Mouse (Mus musculus) heart, adult 2 months (tissue): ENCODE data around the gene Irx3. TPM values are rescaled to one million over a fixed set of nuclear protein-coding genes. Genes with fewer than 3 reads are reported as not detected.

Experiments
- DNase-seq, 2 experiments: peaks; one replicate each; pipeline ENCODE4 v3.0.0; 2021
- H3K27ac ChIP-seq: fragments of 200-600 bp; 2 replicates; pipeline ENCODE4 v1.8.1; 2022
- H3K27me3 ChIP-seq: fragments of 200-500 bp; 2 replicates; pipeline ENCODE4 v1.6.1; 2012; ENCODE audit warnings: mild to moderate bottlenecking, low read length, inconsistent platforms, mixed read lengths; ENCODE audit not compliant: control insufficient read depth, insufficient read depth
- H3K36me3 ChIP-seq: fragments of 200-500 bp; 2 replicates; pipeline ENCODE4 v1.6.1; 2012; ENCODE audit warnings: low read length, inconsistent platforms; ENCODE audit not compliant: control insufficient read depth, insufficient read depth
- H3K4me1 ChIP-seq: fragments of 200-500 bp; 2 replicates; pipeline ENCODE4 v1.6.1; 2011; ENCODE audit warnings: low read length; ENCODE audit not compliant: control insufficient read depth, insufficient read depth
- H3K4me3 ChIP-seq: fragments of 200-600 bp; 2 replicates; pipeline ENCODE4 v1.8.1; 2022
- H3K79me2 ChIP-seq: fragments of 200-500 bp; replicated peaks from 2 replicates; pipeline ENCODE4 v1.6.1; 2012; ENCODE audit warnings: mild to moderate bottlenecking, inconsistent platforms, low read length, moderate library complexity, mixed read lengths; ENCODE audit not compliant: control insufficient read depth, insufficient read depth
- H3K9ac ChIP-seq: fragments of 200-500 bp; 2 replicates; pipeline ENCODE4 v1.6.1; 2012; ENCODE audit warnings: low read depth, mild to moderate bottlenecking, control low read depth, inconsistent platforms, low read length, mixed read lengths
- CTCF ChIP-seq: fragments of 200-600 bp; IDR thresholded peaks from 2 replicates; pipeline ENCODE4 v1.8.1; 2022; ENCODE audit warnings: antibody characterized with exemption, mild to moderate bottlenecking, moderate library complexity
- EP300 ChIP-seq: fragments of 200-500 bp; IDR thresholded peaks from 2 replicates; pipeline ENCODE4 v1.6.1; 2011; ENCODE audit warnings: low read depth, low read length, control low read depth; ENCODE audit not compliant: insufficient read depth
- POLR2A ChIP-seq: fragments of 200-500 bp; IDR thresholded peaks from 2 replicates; pipeline ENCODE4 v1.6.1; 2011; ENCODE audit warnings: mild to moderate bottlenecking, low read depth, low read length, control low read depth; ENCODE audit not compliant: insufficient read depth
- WGBS: fragments of 180-500 bp; shearing (Covaris S2); methylation state at CpG from one replicate; pipeline ENCODE4 v1.1.7; 2018; 5-methylcytosine and 5-hydroxymethylcytosine counted together
- intact Hi-C: fragments of 180-260 bp; cut with DNase I; formaldehyde crosslinking; loops from one replicate; pipeline ENCODE4 v1.15.1; 2025
- polyA plus RNA-seq: library from polyadenylated mRNA; depleted of rRNA; stranded (reverse); fragments of >200 nt; gene quantifications from 2 replicates; pipeline ENCODE4 v1.2.3, GENCODE M21; 2012
- total RNA-seq, 2 experiments: library from RNA; stranded (reverse); gene quantifications; 2 replicates each; pipeline ENCODE4 v1.2.3; 2021

Gene Irx3
- total and polyA plus RNA-seq, 3 experiments: 15.8 to 32.0 (median 22.1) TPM

DNA sequence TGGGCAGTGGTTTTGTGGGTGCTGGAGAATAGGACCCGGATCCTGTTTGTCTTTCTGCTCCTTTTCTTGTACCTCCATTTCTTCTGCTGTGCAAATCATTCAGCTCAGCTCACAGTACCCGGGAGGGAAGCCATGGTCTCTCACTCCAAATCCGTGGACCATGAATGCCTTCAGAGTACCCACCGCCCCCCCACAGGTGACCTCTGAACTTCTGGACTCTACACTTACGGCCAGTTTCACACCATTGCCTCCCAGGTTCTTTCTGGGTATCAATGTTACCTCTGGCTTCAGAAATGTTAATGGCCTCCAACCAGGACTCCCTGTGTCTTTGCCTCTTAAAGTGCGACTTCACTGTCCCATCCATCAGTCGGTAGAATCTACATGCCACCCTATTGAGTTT, 46.3 kb downstream of the Irx3 start:
- intact Hi-C loops: no loop called here
- no peak overlapping the region for H3K4me3 ChIP-seq
- no peak overlapping the region for H3K9ac ChIP-seq
- H3K27me3 ChIP-seq: no peaks in the 10 kb centered on the region
- TF ChIP-seq POLR2A: no peak
- TF ChIP-seq CTCF: no peak
- no peak for TF ChIP-seq EP300
- no peaks in the 10 kb centered on the region for H3K4me1 ChIP-seq
- WGBS: 87% methylated on average over 7 of the region's 7 CpGs
- no peak for DNase-seq
- H3K27ac ChIP-seq: no peak overlapping the region
- no peaks in the 10 kb centered on the region for H3K79me2 ChIP-seq
- H3K36me3 ChIP-seq: no peaks in the 10 kb centered on the region

DNA sequence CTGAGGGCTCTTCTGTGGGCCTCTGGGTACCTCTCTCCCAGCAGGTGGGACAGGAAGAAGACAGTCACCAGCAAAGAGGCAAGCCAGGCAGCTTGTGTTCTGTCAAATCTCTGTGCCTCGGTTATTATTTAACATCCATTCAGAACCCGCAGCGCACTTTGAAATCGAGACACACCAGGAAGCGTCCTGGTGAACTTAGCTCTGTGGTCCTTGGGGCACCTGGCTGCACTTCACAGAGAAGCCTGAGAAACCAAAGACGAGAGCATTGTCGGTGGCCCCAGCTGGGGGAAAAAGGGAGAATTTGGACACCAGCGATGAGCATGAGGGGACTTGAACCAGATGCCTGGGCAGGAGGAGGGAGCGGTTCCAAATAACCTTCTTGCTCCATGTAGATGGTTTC, 46.8 kb downstream of the Irx3 start:
- Histone ChIP-seq H3K4me1 (no peaks in the 10 kb centered on the region), H3K27me3 (no peaks in the 10 kb centered on the region), H3K9ac (no peak overlapping the region), H3K4me3 (no peak overlapping the region), H3K79me2 (no peaks in the 10 kb centered on the region), H3K36me3 (no peaks in the 10 kb centered on the region), H3K27ac (no peak overlapping the region)
- WGBS: 88% methylated on average over 9 of the region's 9 CpGs
- no peak for TF ChIP-seq CTCF
- TF ChIP-seq EP300: no peak
- no peak for TF ChIP-seq POLR2A
- intact Hi-C loops: no loop called here
- DNase-seq: no peak

DNA sequence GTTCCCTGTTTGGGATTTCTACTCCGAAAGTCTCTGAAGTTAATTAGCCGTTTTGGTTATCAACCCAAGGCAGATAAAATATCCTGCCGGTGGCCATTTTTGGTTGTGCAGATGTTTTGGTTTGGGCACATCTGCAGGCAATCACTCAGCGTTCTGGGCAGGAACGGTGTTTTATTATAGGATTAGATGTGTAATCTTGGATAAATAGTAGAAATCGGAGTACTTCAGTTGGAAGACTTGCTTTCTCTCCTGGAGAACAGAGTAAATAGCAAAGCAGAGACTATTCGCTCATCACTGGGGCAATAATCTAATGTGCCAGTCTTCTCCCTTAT, 51.1 kb downstream of the Irx3 start:
- DNase-seq: no peak
- H3K36me3 ChIP-seq: no peaks in the 10 kb centered on the region
- H3K79me2 ChIP-seq: no peaks in the 10 kb centered on the region
- no peak overlapping the region for H3K27ac ChIP-seq
- 42% methylated on average over 7 of the region's 7 CpGs for WGBS
- H3K4me1 ChIP-seq: no peaks in the 10 kb centered on the region
- no peak overlapping the region for H3K9ac ChIP-seq
- H3K4me3 ChIP-seq: no peak overlapping the region
- no peaks in the 10 kb centered on the region for H3K27me3 ChIP-seq
- no peak for TF ChIP-seq POLR2A
- TF ChIP-seq CTCF: no peak
- TF ChIP-seq EP300: no peak
- intact Hi-C loops: no loop called here

DNA sequence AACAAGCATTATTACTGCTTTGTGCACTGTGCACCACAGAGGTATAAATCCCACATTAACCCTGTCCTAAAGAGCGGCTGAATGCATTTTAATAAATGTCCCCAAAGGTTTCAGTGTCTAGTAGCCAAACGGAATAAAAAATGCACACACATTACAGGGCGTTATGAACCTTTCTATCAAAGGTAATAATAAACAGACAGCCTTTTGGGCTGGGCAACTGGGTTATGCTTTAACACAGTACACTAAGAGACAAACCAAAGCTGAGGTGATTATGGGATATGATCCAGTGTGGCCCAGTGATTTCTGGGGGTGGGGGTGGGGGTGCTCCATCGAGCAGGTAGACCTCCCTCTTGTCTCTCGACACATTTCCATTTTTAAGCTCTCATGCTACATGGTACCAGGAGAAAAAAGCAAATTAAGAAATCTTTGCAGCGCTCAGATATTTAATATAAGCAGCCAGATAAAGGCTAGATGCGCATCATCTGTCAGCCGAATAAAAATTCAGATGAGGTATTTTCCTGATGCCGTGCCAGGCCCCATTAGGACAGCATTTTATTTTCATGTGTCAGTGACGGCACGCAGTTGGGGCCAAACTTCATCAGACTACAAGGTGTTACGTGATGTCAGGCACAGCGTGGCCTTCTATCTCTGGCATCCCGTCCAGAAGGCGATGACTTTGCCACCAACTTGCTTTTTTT, 51.6 kb downstream of the Irx3 start:
- H3K9ac ChIP-seq: no peak overlapping the region
- no peak overlapping the region for H3K4me3 ChIP-seq
- 58% methylated on average over 15 of the region's 15 CpGs for WGBS
- H3K79me2 ChIP-seq: no peaks in the 10 kb centered on the region
- TF ChIP-seq CTCF (no peak), EP300 (no peak), POLR2A (no peak)
- no peak overlapping the region for H3K27ac ChIP-seq
- peak in 1 of 2 experiments; percentile 5 for DNase-seq
- no peaks in the 10 kb centered on the region for H3K27me3 ChIP-seq
- H3K4me1 ChIP-seq: no peaks in the 10 kb centered on the region
- intact Hi-C loops: no loop called here
- no peaks in the 10 kb centered on the region for H3K36me3 ChIP-seq

DNA sequence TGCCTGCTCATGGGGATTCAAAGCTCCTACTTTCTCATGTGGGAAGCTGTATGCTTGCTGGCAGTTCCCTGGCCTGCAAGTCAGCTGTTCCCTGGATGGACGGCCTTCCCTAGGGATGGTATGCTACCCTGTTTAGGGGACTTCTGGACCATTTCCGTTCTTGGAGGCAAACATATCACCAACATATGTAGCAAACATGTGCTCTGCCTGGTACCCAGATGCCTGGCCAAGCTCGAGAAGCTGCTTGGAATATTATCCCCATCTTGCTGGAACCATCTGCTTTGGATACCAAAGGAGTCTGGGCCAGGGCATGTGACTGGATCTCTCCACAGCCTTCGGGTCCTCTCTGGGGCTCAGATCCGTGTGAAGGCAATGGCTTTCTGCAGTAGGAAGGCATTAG, 52.5 kb downstream of the Irx3 start:
- Histone ChIP-seq H3K27me3 (no peaks in the 10 kb centered on the region), H3K9ac (no peak overlapping the region), H3K36me3 (no peaks in the 10 kb centered on the region), H3K27ac (no peak overlapping the region), H3K4me1 (no peaks in the 10 kb centered on the region), H3K4me3 (no peak overlapping the region), H3K79me2 (no peaks in the 10 kb centered on the region)
- intact Hi-C loops: no loop called here
- TF ChIP-seq EP300 (no peak), CTCF (no peak), POLR2A (no peak)
- no peak for DNase-seq
- WGBS: 72% methylated on average over 5 of the region's 5 CpGs
